Mouse (Mus musculus): Measurements from ENCODE around the gene Cacna1d. TPM values are rescaled to one million over a fixed set of nuclear protein-coding genes. Genes with fewer than 3 reads are reported as not detected.

The Cacna1d gene
- total RNA-seq, 4 experiments from 2014 or later, result 0.05 to 0.19 (median 0.19) TPM; not detected in 1

- DNase-seq (ENCODE audit: low spot score in 2 of 2), result no peak
These were observed 496.3 kb downstream of the Cacna1d start for GRCm38 (mm10) chr14:29994976-29995375.

Other genes with a start within 250 kb of the Cacna1d start
- gene Dcp1a, start 11.9 kb downstream of the Cacna1d start, total RNA-seq (2022), result 1 to 10 TPM; 5.0 to 8.4 (median 7.7) TPM
- gene Tkt, start 56.9 kb upstream of the Cacna1d start, total RNA-seq (2022), result 10 to 100 TPM in 3 of 4 experiments, 1 to 10 TPM in 1; 5.8 to 10.9 (median 10.6) TPM
- gene Prkcd, start 134.8 kb upstream of the Cacna1d start, total RNA-seq (2022), result 1 to 10 TPM; 2.3 to 8.6 (median 7.3) TPM
- 1 to 10 TPM; 4.5 to 5.6 (median 4.9) TPM for gene Rft1, start 162.9 kb upstream of the Cacna1d start, total RNA-seq (2022)
- gene Sfmbt1, start 223.4 kb upstream of the Cacna1d start, total RNA-seq (2022), result 10 to 100 TPM; 10.7 to 13.0 (median 12.2) TPM